Mouse (Mus musculus): ENCODE results near the gene Lor.

DNA sequence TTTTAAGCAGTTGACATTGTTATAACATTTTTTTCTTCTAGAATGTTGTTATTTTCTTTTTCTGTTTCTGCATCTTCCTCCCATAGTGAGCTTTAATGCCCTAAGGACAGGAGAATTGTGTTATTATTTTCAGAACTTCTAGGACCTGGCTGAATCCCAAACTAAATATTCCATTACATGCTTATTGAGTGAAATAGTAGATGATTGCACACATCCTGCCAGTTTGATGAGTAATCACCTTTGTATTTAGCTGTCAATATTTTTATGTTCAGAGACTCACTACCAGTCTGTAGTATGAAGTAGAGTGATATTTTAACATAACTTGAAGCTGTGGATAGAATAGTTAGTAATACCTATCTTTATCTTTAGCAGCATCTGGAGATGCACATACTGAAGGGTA lies 28.6 kb upstream of the Lor start:
- TF ChIP-seq CTCF (IDR thresholded peaks at IDR 0.05; ENCODE audit: insufficient read depth, low read length) (no peak), POLR2A (IDR thresholded peaks at IDR 0.05; ENCODE audit: borderline replicate concordance, extremely low read depth, low read depth, low read length) (no peak)

Measured in lung, adult 2 months (tissue).